Mouse (Mus musculus) megakaryocyte, embryonic 14.5 days (primary cell): ENCODE measurements around the gene Fstl1. TPM values are rescaled to one million over a fixed set of nuclear protein-coding genes. Genes with fewer than 3 reads are reported as not detected.

Experiments
- H3K27me3 ChIP-seq: replicated peaks from 2 replicates; pipeline ENCODE3; 2012; ENCODE audit warnings: inconsistent platforms
- H3K36me3 ChIP-seq: replicated peaks from 2 replicates; pipeline ENCODE3; 2012; ENCODE audit warnings: low read length, inconsistent platforms, mixed read lengths
- H3K4me1 ChIP-seq: 2 replicates; pipeline ENCODE4 v1.6.1; 2012; ENCODE audit warnings: inconsistent platforms
- H3K4me3 ChIP-seq: replicated peaks from 2 replicates; pipeline ENCODE3; 2012; ENCODE audit warnings: moderate library complexity, mild to moderate bottlenecking, inconsistent platforms
- H3K9me3 ChIP-seq: 2 replicates; pipeline ENCODE4 v1.6.1; 2012; ENCODE audit warnings: inconsistent platforms
- FLI1 ChIP-seq: IDR thresholded peaks from 2 replicates; pipeline ENCODE4 v1.6.1; 2012; ENCODE audit warnings: low read length, inconsistent platforms, mixed read lengths
- GATA1 ChIP-seq: IDR thresholded peaks from 3 replicates; pipeline ENCODE4 v1.6.1; 2012; ENCODE audit warnings: mixed read lengths, low read length, inconsistent platforms, borderline replicate concordance
- polyA plus RNA-seq: library from polyadenylated mRNA; stranded (reverse); fragments of >175 nt; gene quantifications from 2 replicates; pipeline ENCODE4 v1.2.3, GENCODE M21; 2012; ENCODE audit warnings: low replicate concordance; ENCODE audit not compliant: insufficient read depth

Gene Fstl1
- polyA plus RNA-seq, 1 experiment: not detected

- no peaks in the 10 kb centered on the region for H3K36me3 ChIP-seq
- no peaks in the 10 kb centered on the region for H3K9me3 ChIP-seq
- no peaks in the 10 kb centered on the region for H3K27me3 ChIP-seq
- H3K4me1 ChIP-seq: peaks cover 15% of the 10 kb centered on the region
- TF ChIP-seq FLI1 (no peak), GATA1 (no peak)
- H3K4me3 ChIP-seq: no peak overlapping the region
Measured at GRCm38 (mm10) chr16:37753809-37754208, 22.9 kb upstream of the Fstl1 start.

- Histone ChIP-seq H3K4me1 (peaks cover 15% of the 10 kb centered on the region), H3K4me3 (no peak overlapping the region), H3K27me3 (no peaks in the 10 kb centered on the region), H3K36me3 (no peaks in the 10 kb centered on the region), H3K9me3 (no peaks in the 10 kb centered on the region)
- TF ChIP-seq GATA1 (no peak), FLI1 (no peak)
Measured at GRCm38 (mm10) chr16:37754483-37754882, 22.2 kb upstream of the Fstl1 start.

GRCm38 (mm10) chr16:37757223-37757622 is 19.4 kb upstream of the Fstl1 start:
- Histone ChIP-seq H3K9me3 (no peaks in the 10 kb centered on the region), H3K4me3 (no peak overlapping the region), H3K27me3 (no peaks in the 10 kb centered on the region), H3K36me3 (no peaks in the 10 kb centered on the region), H3K4me1 (peaks cover 15% of the 10 kb centered on the region)
- TF ChIP-seq FLI1 (no peak), GATA1 (no peak)

GRCm38 (mm10) chr16:37763797-37764196 is 12.9 kb upstream of the Fstl1 start:
- Histone ChIP-seq H3K4me1 (no peaks in the 10 kb centered on the region), H3K27me3 (peaks cover 3% of the 10 kb centered on the region), H3K36me3 (no peaks in the 10 kb centered on the region), H3K9me3 (0 out of 2 replicates have a peak, but pooled peaks cover 8% of the 10 kb centered on the region), H3K4me3 (no peak overlapping the region)
- no peak for TF ChIP-seq GATA1
- no peak for TF ChIP-seq FLI1

GRCm38 (mm10) chr16:37776166-37776859 is 360 bp upstream of the Fstl1 start:
- Histone ChIP-seq H3K9me3 (peaks cover 15% of the 10 kb centered on the region), H3K4me3 (peak overlapping the region; percentile 90), H3K36me3 (no peaks in the 10 kb centered on the region)

GRCm38 (mm10) chr16:37777796-37778475 is 1.3 kb downstream of the Fstl1 start:
- no peak for TF ChIP-seq GATA1
- TF ChIP-seq FLI1: no peak
- H3K27me3 ChIP-seq: peaks cover 43% of the 10 kb centered on the region
- no peak overlapping the region for H3K4me3 ChIP-seq
- H3K4me1 ChIP-seq: peaks cover 12% of the 10 kb centered on the region
- peaks cover 15% of the 10 kb centered on the region for H3K9me3 ChIP-seq
- H3K36me3 ChIP-seq: no peaks in the 10 kb centered on the region

More at GRCm38 (mm10) chr16:37776166-37776859, 360 bp upstream of the Fstl1 start:
- H3K27me3 ChIP-seq: peaks cover 46% of the 10 kb centered on the region
- TF ChIP-seq GATA1: no peak
- no peak for TF ChIP-seq FLI1
- H3K4me1 ChIP-seq: peaks cover 12% of the 10 kb centered on the region

- Histone ChIP-seq H3K4me3 (no peak overlapping the region), H3K4me1 (peaks cover 12% of the 10 kb centered on the region), H3K36me3 (no peaks in the 10 kb centered on the region), H3K9me3 (peaks cover 15% of the 10 kb centered on the region), H3K27me3 (peaks cover 43% of the 10 kb centered on the region)
- TF ChIP-seq GATA1: no peak
- TF ChIP-seq FLI1: no peak
Measured at GRCm38 (mm10) chr16:37778529-37778928, 1.9 kb downstream of the Fstl1 start.

GRCm38 (mm10) chr16:37779651-37780280 is 3.1 kb downstream of the Fstl1 start:
- H3K4me3 ChIP-seq: no peak overlapping the region

GRCm38 (mm10) chr16:37780386-37780785 is 3.7 kb downstream of the Fstl1 start:
- Histone ChIP-seq H3K4me3 (no peak overlapping the region), H3K4me1 (peaks cover 12% of the 10 kb centered on the region), H3K27me3 (peaks cover 33% of the 10 kb centered on the region), H3K9me3 (peaks cover 11% of the 10 kb centered on the region), H3K36me3 (no peaks in the 10 kb centered on the region)
- TF ChIP-seq FLI1 (no peak), GATA1 (no peak)

More at GRCm38 (mm10) chr16:37779651-37780280, 3.1 kb downstream of the Fstl1 start:
- Histone ChIP-seq H3K9me3 (peaks cover 15% of the 10 kb centered on the region), H3K4me1 (peaks cover 12% of the 10 kb centered on the region), H3K27me3 (peaks cover 39% of the 10 kb centered on the region), H3K36me3 (no peaks in the 10 kb centered on the region)
- no peak for TF ChIP-seq FLI1
- TF ChIP-seq GATA1: no peak
